Mouse (Mus musculus) midbrain, embryonic 14.5 days (tissue): ENCODE results near the gene Eef1akmt2. TPM values are rescaled to one million over a fixed set of nuclear protein-coding genes. Genes with fewer than 3 reads are reported as not detected.

Experiments used
- ATAC-seq: fragments of 200-750 bp; cut with Nextera tagmentation; 2 replicates; pipeline ENCODE4 v1.8.0; 2017; ENCODE audit warnings: moderate number of reproducible peaks, moderate library complexity; ENCODE audit not compliant: low FRiP score, low TSS enrichment
- DNase-seq: peaks from one replicate; pipeline ENCODE4 v3.0.0-alpha.2; 2015
- H3K27ac ChIP-seq: fragments of 300-500 bp; sonication (generic); replicated peaks from 2 replicates; pipeline ENCODE4 v1.5.1; 2014; ENCODE audit warnings: mild to moderate bottlenecking, low read depth, low read length, moderate library complexity
- H3K27me3 ChIP-seq: fragments of 300-500 bp; sonication (generic); 2 replicates; pipeline ENCODE4 v1.6.1; 2014; ENCODE audit warnings: low read length, control low read depth, mixed read lengths; ENCODE audit not compliant: control insufficient read depth, insufficient read depth
- H3K36me3 ChIP-seq: fragments of 300-500 bp; sonication (generic); 2 replicates; pipeline ENCODE4 v1.6.1; 2014; ENCODE audit warnings: low read length, control low read depth; ENCODE audit not compliant: control insufficient read depth, insufficient read depth
- H3K4me1 ChIP-seq: fragments of 300-500 bp; sonication (generic); 2 replicates; pipeline ENCODE4 v1.6.1; 2014; ENCODE audit warnings: mild to moderate bottlenecking, antibody characterized with exemption, low read length, control low read depth; ENCODE audit not compliant: control insufficient read depth, insufficient read depth
- H3K4me2 ChIP-seq: fragments of 300-500 bp; sonication (generic); 2 replicates; pipeline ENCODE4 v1.6.1; 2014; ENCODE audit warnings: mild to moderate bottlenecking, low read length, moderate library complexity
- H3K4me3 ChIP-seq: fragments of 300-500 bp; sonication (generic); replicated peaks from 2 replicates; pipeline ENCODE4 v1.5.1; 2014; ENCODE audit warnings: low read depth, low read length
- H3K9ac ChIP-seq: fragments of 300-500 bp; sonication (generic); replicated peaks from 2 replicates; pipeline ENCODE4 v1.6.1; 2014; ENCODE audit warnings: mild to moderate bottlenecking, low read length, moderate library complexity
- H3K9me3 ChIP-seq: fragments of 300-500 bp; sonication (generic); 2 replicates; pipeline ENCODE4 v1.6.1; 2016; ENCODE audit warnings: low read length, control low read depth, mixed read lengths; ENCODE audit not compliant: control insufficient read depth
- WGBS: fragments of 180-500 bp; shearing (Covaris S2); extraction: QIAGEN DNeasy Blood & Tissue Kit; methylation state at CpG from one replicate; pipeline ENCODE4 v1.1.7; 2014; 5-methylcytosine and 5-hydroxymethylcytosine counted together
- polyA plus RNA-seq: library from polyadenylated mRNA; unstranded; fragments of >200 nt; fragmentation: Nextera tagmentation; extraction: Ambion mirVana; gene quantifications from 2 replicates; pipeline ENCODE4 v1.2.1, GENCODE M21; 2014

Gene Eef1akmt2
- polyA plus RNA-seq, 1 experiment from 2014 or later, result 90.0 TPM

GRCm38 (mm10) chr7:132892311-132892661 lies 39.8 kb upstream of the Eef1akmt2 start:
- Histone ChIP-seq H3K4me1 (no peaks in the 10 kb centered on the region), H3K4me3 (no peak overlapping the region), H3K9ac (no peak overlapping the region), H3K4me2 (no peak overlapping the region), H3K27me3 (no peaks in the 10 kb centered on the region), H3K36me3 (no peaks in the 10 kb centered on the region), H3K27ac (no peak overlapping the region), H3K9me3 (no peaks in the 10 kb centered on the region)
- WGBS, result 50% methylated on average over 4 of the region's 4 CpGs
- no peak for DNase-seq
- no peak for ATAC-seq

GRCm38 (mm10) chr7:132891561-132892310 lies 39.3 kb upstream of the Eef1akmt2 start:
- ATAC-seq (no peak), DNase-seq (no peak)
- H3K9ac ChIP-seq, result no peak overlapping the region
- no peak overlapping the region for H3K27ac ChIP-seq
- no peaks in the 10 kb centered on the region for H3K27me3 ChIP-seq
- WGBS, result 81% methylated on average over 5 of the region's 5 CpGs
- no peak overlapping the region for H3K4me2 ChIP-seq
- H3K4me3 ChIP-seq, result no peak overlapping the region
- no peaks in the 10 kb centered on the region for H3K9me3 ChIP-seq
- no peaks in the 10 kb centered on the region for H3K36me3 ChIP-seq
- no peaks in the 10 kb centered on the region for H3K4me1 ChIP-seq

- DNase-seq (no peak), ATAC-seq (no peak)
- Histone ChIP-seq H3K9me3 (no peaks in the 10 kb centered on the region), H3K9ac (no peak overlapping the region), H3K4me2 (no peak overlapping the region), H3K4me3 (no peak overlapping the region), H3K36me3 (peaks cover 5% of the 10 kb centered on the region), H3K27me3 (no peaks in the 10 kb centered on the region), H3K27ac (no peak overlapping the region), H3K4me1 (no peaks in the 10 kb centered on the region)
- WGBS, result 86% methylated on average over 5 of the region's 5 CpGs
Observed at GRCm38 (mm10) chr7:132890201-132890600, 37.7 kb upstream of the Eef1akmt2 start.

- H3K36me3 ChIP-seq, result peaks cover 8% of the 10 kb centered on the region
- H3K4me2 ChIP-seq, result no peak overlapping the region
- no peaks in the 10 kb centered on the region for H3K27me3 ChIP-seq
- H3K27ac ChIP-seq, result no peak overlapping the region
- no peak overlapping the region for H3K4me3 ChIP-seq
- 93% methylated on average over 8 of the region's 8 CpGs for WGBS
- H3K9me3 ChIP-seq, result no peaks in the 10 kb centered on the region
- DNase-seq, result no peak
- no peaks in the 10 kb centered on the region for H3K4me1 ChIP-seq
- H3K9ac ChIP-seq, result no peak overlapping the region
- ATAC-seq, result no peak
Observed at GRCm38 (mm10) chr7:132889691-132890090, 37.2 kb upstream of the Eef1akmt2 start.

GRCm38 (mm10) chr7:132888518-132889249 lies 36.2 kb upstream of the Eef1akmt2 start:
- DNase-seq (no peak), ATAC-seq (no peak)

GRCm38 (mm10) chr7:132888052-132888451 lies 35.6 kb upstream of the Eef1akmt2 start:
- no peak for DNase-seq
- Histone ChIP-seq H3K27me3 (no peaks in the 10 kb centered on the region), H3K27ac (no peak overlapping the region), H3K4me1 (no peaks in the 10 kb centered on the region), H3K9ac (no peak overlapping the region), H3K4me3 (no peak overlapping the region), H3K4me2 (no peak overlapping the region), H3K9me3 (no peaks in the 10 kb centered on the region), H3K36me3 (peaks cover 25% of the 10 kb centered on the region)
- ATAC-seq, result no peak
- 92% methylated on average over 3 of the region's 3 CpGs for WGBS

More at GRCm38 (mm10) chr7:132888518-132889249, 36.2 kb upstream of the Eef1akmt2 start:
- H3K4me1 ChIP-seq, result no peaks in the 10 kb centered on the region
- 68% methylated on average over 4 of the region's 4 CpGs for WGBS
- H3K9me3 ChIP-seq, result no peaks in the 10 kb centered on the region
- no peak overlapping the region for H3K4me3 ChIP-seq
- H3K4me2 ChIP-seq, result no peak overlapping the region
- no peak overlapping the region for H3K9ac ChIP-seq
- H3K36me3 ChIP-seq, result peaks cover 18% of the 10 kb centered on the region
- H3K27me3 ChIP-seq, result no peaks in the 10 kb centered on the region
- no peak overlapping the region for H3K27ac ChIP-seq

- Histone ChIP-seq H3K27ac (no peak overlapping the region), H3K27me3 (no peaks in the 10 kb centered on the region), H3K9ac (no peak overlapping the region), H3K4me2 (no peak overlapping the region), H3K36me3 (peaks cover 33% of the 10 kb centered on the region), H3K4me3 (no peak overlapping the region), H3K4me1 (no peaks in the 10 kb centered on the region), H3K9me3 (no peaks in the 10 kb centered on the region)
- ATAC-seq, result no peak
- no peak for DNase-seq
- WGBS, result 84% methylated on average over 7 of the region's 7 CpGs
Observed at GRCm38 (mm10) chr7:132887019-132887804, 34.7 kb upstream of the Eef1akmt2 start.

- 92% methylated on average over 7 of the region's 7 CpGs for WGBS
Observed at GRCm38 (mm10) chr7:132884031-132884430, 31.6 kb upstream of the Eef1akmt2 start.

More at GRCm38 (mm10) chr7:132884031-132884430, 31.6 kb upstream of the Eef1akmt2 start:
- Histone ChIP-seq H3K27ac (no peak overlapping the region), H3K27me3 (no peaks in the 10 kb centered on the region), H3K9me3 (no peaks in the 10 kb centered on the region), H3K4me1 (no peaks in the 10 kb centered on the region), H3K4me3 (no peak overlapping the region), H3K36me3 (peaks cover 60% of the 10 kb centered on the region), H3K9ac (no peak overlapping the region), H3K4me2 (no peak overlapping the region)
- DNase-seq, result peak; percentile 50
- ATAC-seq, result no peak
